16 mouse cellular contexts compared by ENCODE assay signal in the genomic region with DNA sequence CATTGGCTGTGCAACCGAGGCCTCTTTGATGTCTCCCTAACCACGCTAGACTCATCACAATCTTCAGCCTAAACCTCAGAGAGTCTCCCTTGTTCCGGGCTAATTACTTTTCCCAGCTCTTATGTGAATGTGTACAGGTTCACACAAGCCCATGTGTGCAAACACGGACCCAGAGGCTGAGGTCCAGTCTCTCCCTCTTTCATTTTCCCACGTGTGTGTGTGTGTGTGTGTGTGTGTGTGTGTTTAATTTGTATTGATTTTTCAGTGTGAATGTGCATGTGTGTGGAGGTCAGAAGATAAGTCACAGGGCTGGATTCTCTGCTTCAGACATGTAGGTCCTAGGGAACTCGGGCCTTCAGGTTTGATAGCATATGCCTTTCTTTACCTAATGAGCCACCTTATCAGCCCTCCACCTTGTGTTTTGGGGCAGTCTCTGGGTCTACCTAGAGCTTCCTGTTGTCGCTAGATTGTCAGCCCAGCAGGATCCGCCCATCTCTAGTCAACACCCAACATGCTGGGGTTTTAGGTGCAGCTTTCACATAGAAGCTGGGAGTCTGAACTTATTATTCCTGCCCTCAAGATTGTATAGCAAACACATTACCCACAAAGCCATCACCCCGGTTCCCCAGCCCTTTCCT. TPM values are rescaled to one million over a fixed set of nuclear protein-coding genes. Genes with fewer than 3 reads are reported as not detected.
A peak's percentile ranks its signal among the peaks of the same experiment; 100 is the strongest.
DNase-seq lines count a peak whose midpoint lies in the region; ATAC-seq and TF ChIP-seq lines count a peak whose summit lies in the region.
"Had no signal": no experiment of that assay in that cellular context is flagged by ENCODE, and none has a peak within 500 bp of the region (broad histone marks: within the 10 kb centered on the region; RNA-seq: fewer than 3 reads in every experiment).

No protein-coding gene starts in this region.

- peaks cover 52 to 67% of the 10 kb centered on the region in 2 experiments for H3K4me1 ChIP-seq in liver, embryonic 14.5 days (replicated peaks; ENCODE audit: control insufficient read depth in 2 of 2, insufficient read depth in 2 of 2, low read length in 1 of 2)
- peaks cover 6% of the 10 kb centered on the region; the same call in 1 of the 2 replicates for H3K4me1 ChIP-seq in stomach, embryonic 16.5 days (ENCODE audit: control insufficient read depth, insufficient read depth, low read length)
- H3K4me1 ChIP-seq: lung, embryonic 15.5 days had no signal

- 18% methylated on average over 9 of the region's 9 CpGs for WGBS in liver, embryonic 14.5 days (ENCODE audit: insufficient replicate concordance)
- 61% methylated on average over 9 of the region's 9 CpGs for WGBS in stomach, embryonic 16.5 days

- DNase-seq in lung, postnatal 25 days (ENCODE audit: low spot score), result peak; percentile 28
- DNase-seq in lung, adult 18-20 months, result no peak
- DNase-seq in c-Kit-positive CD71-positive TER-119-negative erythroid progenitor cells, embryonic 14.5 days (ENCODE audit: low read depth), result peak; percentile 83
- peak; percentile 90 to 97 (median 94) for DNase-seq in liver, embryonic 14.5 days (ENCODE audit: low read depth in 3 of 3, low spot score in 3 of 3)
- no peak for DNase-seq in layer of hippocampus, adult 2 months (ENCODE audit: low spot score in 2 of 2)
- no peak for DNase-seq in right cerebral cortex, postnatal 14 days
- DNase-seq in urinary bladder, adult 2 months (ENCODE audit: low spot score), result no peak
- DNase-seq: midbrain, embryonic 14.5 days; right cerebral cortex, postnatal 4 days; thymus, postnatal 14 days had no signal

- TF ChIP-seq CTCF in liver, embryonic 14.5 days (IDR thresholded peaks at IDR 0.05; ENCODE audit: low read depth), result no peak
- no peak for TF ChIP-seq CTCF in layer of hippocampus, adult 2 months (conservative IDR thresholded peaks at IDR 0.05)

- peak overlapping the region; percentile 70 for H3K9ac ChIP-seq in liver, embryonic 14.5 days (replicated peaks)
- no peak overlapping the region for H3K9ac ChIP-seq in stomach, embryonic 16.5 days (ENCODE audit: low read length)
- H3K9ac ChIP-seq: forebrain, embryonic 15.5 days; lung, embryonic 15.5 days; neural tube, embryonic 15.5 days had no signal

- TF ChIP-seq EP300 in liver, embryonic 14.5 days (IDR thresholded peaks at IDR 0.05; ENCODE audit: low read depth), result peak; percentile 98

- ATAC-seq in liver, embryonic 14.5 days (ENCODE audit: insufficient read depth), result peak; percentile 88
- ATAC-seq in stomach, embryonic 16.5 days (ENCODE audit: insufficient read depth, low FRiP score), result peak; percentile 65
- ATAC-seq: forebrain, embryonic 15.5 days had no signal

- H3K27me3 ChIP-seq in liver, embryonic 14.5 days (ENCODE audit: control insufficient read depth, insufficient read depth, low read length), result no peaks in the 10 kb centered on the region
- no peaks in the 10 kb centered on the region for H3K27me3 ChIP-seq in stomach, embryonic 16.5 days (ENCODE audit: control insufficient read depth, insufficient read depth, low read length)
- H3K27me3 ChIP-seq: forebrain, embryonic 15.5 days; neural tube, embryonic 15.5 days had no signal

- H3K4me2 ChIP-seq in liver, embryonic 14.5 days (ENCODE audit: low read depth), result peak overlapping the region; percentile 68
- no peak overlapping the region for H3K4me2 ChIP-seq in stomach, embryonic 16.5 days (ENCODE audit: low read depth, low read length)
- H3K4me2 ChIP-seq: forebrain, embryonic 15.5 days; lung, embryonic 15.5 days; neural tube, embryonic 15.5 days had no signal

- H3K27ac ChIP-seq in liver, embryonic 14.5 days, result peak overlapping the region; percentile 100
- peak overlapping the region; percentile 52; the same call in 1 of the 2 replicates for H3K27ac ChIP-seq in stomach, embryonic 16.5 days (ENCODE audit: low read length)
- H3K27ac ChIP-seq in layer of hippocampus, adult 2 months, result no peak overlapping the region
- H3K27ac ChIP-seq: forebrain, embryonic 15.5 days; kidney, postnatal 0 days; left cerebral cortex, adult 2 months; lung, embryonic 15.5 days; neural tube, embryonic 15.5 days had no signal

- H3K4me3 ChIP-seq in liver, embryonic 14.5 days (ENCODE audit: insufficient read depth in 1 of 2, low read depth in 2 of 2, low read length in 2 of 2), result peak overlapping the region in 1 of 2 experiments; percentile 20; a peak in 1 of 4 replicates
- H3K4me3 ChIP-seq in stomach, embryonic 16.5 days (replicated peaks; ENCODE audit: low read length), result no peak overlapping the region
- no peak overlapping the region for H3K4me3 ChIP-seq in layer of hippocampus, adult 2 months
- H3K4me3 ChIP-seq: forebrain, embryonic 15.5 days; left cerebral cortex, adult 2 months; lung, embryonic 15.5 days; neural tube, embryonic 15.5 days had no signal

- H3K9me3 ChIP-seq in liver, embryonic 14.5 days (ENCODE audit: control insufficient read depth, low read length), result no peaks in the 10 kb centered on the region
- no peaks in the 10 kb centered on the region for H3K9me3 ChIP-seq in stomach, embryonic 16.5 days (replicated peaks; ENCODE audit: control insufficient read depth, low read length)
- H3K9me3 ChIP-seq: forebrain, embryonic 15.5 days; lung, embryonic 15.5 days; neural tube, embryonic 15.5 days had no signal

- H3K36me3 ChIP-seq in liver, embryonic 14.5 days (replicated peaks; ENCODE audit: control insufficient read depth, insufficient read depth, low read depth), result no peaks in the 10 kb centered on the region
- no peaks in the 10 kb centered on the region for H3K36me3 ChIP-seq in stomach, embryonic 16.5 days (ENCODE audit: control insufficient read depth, insufficient read depth, low read length)
- H3K36me3 ChIP-seq: forebrain, embryonic 15.5 days; lung, embryonic 15.5 days; neural tube, embryonic 15.5 days had no signal

RNA-seq across cellular contexts. Expression of a gene that starts 37.3 kb away (rescaled TPM):
- polyA plus RNA-seq in liver, embryonic 14.5 days (2012; rRNA removed), result 1.1 TPM in 2 replicates
- 1.6 and 1.7 TPM in 2 replicates for polyA plus RNA-seq in liver, embryonic 14.5 days (2014; fragmentation: Nextera tagmentation; extraction: Ambion mirVana)
- 81.5 and 86.5 TPM in 2 replicates for polyA plus RNA-seq in stomach, embryonic 16.5 days (2015; fragmentation: Nextera tagmentation; extraction: Ambion mirVana)
- 10 to 100 TPM; 54.3 to 61.0 TPM for total RNA-seq in layer of hippocampus, adult 2 months (2021)
- polyA plus RNA-seq in urinary bladder, adult 2 months (2012; rRNA removed), result 20.2 and 28.6 TPM in 2 replicates

Comparison
In these comparisons a context has a peak if more than half of its experiments do, and no peak if none do; other contexts are left out.
1. DNase-seq: peak in lung, postnatal 25 days (single experiment), c-Kit-positive CD71-positive TER-119-negative erythroid progenitor cells, embryonic 14.5 days (single experiment) and liver, embryonic 14.5 days (3 of 3); none in lung, adult 18-20 months (0 of 2), layer of hippocampus, adult 2 months (0 of 2), right cerebral cortex, postnatal 14 days (single experiment) and urinary bladder, adult 2 months (single experiment).